Mouse (Mus musculus): ENCODE measurements at regions not wholly inside any gene's neighbourhood (a gene's known extent, or its start where the extent isn't known, plus 50 kb on each side); places are given as distances from the start of the nearest gene placed in this dataset.

- in situ Hi-C loops (cut with MboI), result no loop called here
Measured at GRCm38 (mm10) chr7:88954978-88955377, 449.0 kb downstream of the Tmem135 start.

- in situ Hi-C loops (cut with MboI), result no loop called here
Measured at GRCm38 (mm10) chr7:88945338-88945737, 458.7 kb downstream of the Tmem135 start.

- in situ Hi-C loops (cut with MboI), result no loop called here
Measured at GRCm38 (mm10) chr7:88944936-88945335, 459.1 kb downstream of the Tmem135 start.

- in situ Hi-C loops (cut with MboI), result no loop called here
Measured at GRCm38 (mm10) chr7:88941246-88941910, 462.6 kb downstream of the Tmem135 start.

DNA sequence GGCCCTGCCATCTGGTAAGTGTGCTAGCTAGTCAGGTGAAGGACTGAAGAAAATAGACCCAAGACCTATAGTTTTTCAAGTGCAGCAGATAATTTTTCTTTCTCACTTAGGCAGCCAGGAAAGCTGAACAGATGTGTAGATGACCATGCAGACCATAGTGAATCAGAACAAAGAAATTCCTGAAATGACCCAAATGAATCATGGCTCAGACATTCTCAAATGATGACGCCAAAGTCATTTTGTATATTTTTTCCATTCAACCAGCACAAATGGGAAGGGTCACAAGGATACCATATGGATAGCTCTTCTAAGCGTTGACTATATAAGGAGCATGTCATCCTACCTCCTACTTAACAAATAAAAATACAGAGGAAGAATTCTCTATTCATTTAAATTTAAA, 463.8 kb downstream of the Tmem135 start:
- in situ Hi-C loops (cut with MboI), result no loop called here

GRCm38 (mm10) chr7:88928245-88928795, 475.7 kb downstream of the Tmem135 start:
- in situ Hi-C loops (cut with MboI), result no loop called here
